Mouse (Mus musculus) CH12.LX (cell line): Measurements from ENCODE around the gene Mark4.

ENCODE experiments used
- CHD2 ChIP-seq: IDR thresholded peaks from 2 replicates; pipeline ENCODE4 v1.6.1; 2011; ENCODE audit warnings: low read length, improper control_type of control experiment
- CTCF ChIP-seq, 2 experiments: IDR thresholded peaks in 1 of 2; conservative IDR thresholded peaks in 1 of 2; 2 replicates each; pipeline ENCODE4 v1.5.1; 2011 to 2012; ENCODE audit warnings: low read depth in 2 of 2, low read length in 2 of 2, improper control_type of control experiment in 1 of 2, inconsistent platforms in 1 of 2, mild to moderate bottlenecking in 1 of 2, moderate library complexity in 1 of 2
- RCOR1 ChIP-seq: conservative IDR thresholded peaks from 2 replicates; pipeline ENCODE4 v1.6.1; 2012; ENCODE audit warnings: low read depth, mild to moderate bottlenecking, inconsistent platforms, low read length, improper control_type of control experiment
- ZKSCAN1 ChIP-seq: IDR thresholded peaks from 2 replicates; pipeline ENCODE4 v1.6.1; 2012; ENCODE audit warnings: low read depth, inconsistent platforms, low read length, improper control_type of control experiment, borderline replicate concordance

- TF ChIP-seq RCOR1 (no peak), ZKSCAN1 (no peak), CTCF (conservative IDR thresholded peaks at IDR 0.05 in 1 of 2, IDR thresholded peaks at IDR 0.05 in 1 of 2; ENCODE audit: low read depth in 2 of 2, low read length in 2 of 2) (no peak), CHD2 (no peak)
Observed at GRCm38 (mm10) chr7:19457414-19458071, 1.1 kb downstream of the Mark4 start.
